Mouse (Mus musculus) common myeloid progenitor, adult 5-6 weeks (primary cell): ENCODE measurements at regions not wholly inside any gene's neighbourhood (a gene's known extent, or its start where the extent isn't known, plus 50 kb on each side); places are given as distances from the start of the nearest gene placed in this dataset.

ENCODE experiments used
- ATAC-seq: replicated peaks from 2 replicates; pipeline ENCODE4 v1.8.0; 2016; ENCODE audit warnings: low read depth, mild to moderate bottlenecking, moderate TSS enrichment, inconsistent platforms; ENCODE audit not compliant: poor library complexity, severe bottlenecking

GRCm38 (mm10) chr16:7527923-7528776 lies 896.8 kb downstream of the Tmem114 start:
- no peak for ATAC-seq

GRCm38 (mm10) chr16:7518711-7519110 lies 906.2 kb downstream of the Tmem114 start:
- ATAC-seq = no peak
